Mouse (Mus musculus): Measurements from ENCODE around the gene Gm20532.

DNA sequence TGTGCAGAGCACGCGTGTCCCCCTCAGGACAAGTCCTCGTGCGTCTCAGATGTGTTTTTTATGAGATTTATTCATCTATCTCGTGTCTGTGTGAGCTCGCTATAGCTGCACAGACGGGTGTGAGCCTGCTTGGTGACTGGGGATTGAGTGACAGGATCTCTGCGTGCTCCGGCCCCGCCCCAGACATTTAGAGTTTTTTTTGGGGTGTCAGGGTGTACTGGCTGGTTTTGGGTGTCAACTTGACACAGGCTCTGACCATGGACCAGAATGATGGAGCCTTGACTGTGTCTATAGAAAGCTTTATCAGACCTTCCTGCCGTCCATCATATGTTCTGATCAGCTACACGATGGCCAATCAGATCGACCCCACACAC lies 76.1 kb downstream of the Gm20532 start:
- TF ChIP-seq CTCF (IDR thresholded peaks at IDR 0.05; ENCODE audit: extremely low read depth, insufficient read depth, insufficient read length, insufficient replicate concordance): no peak
- no peak for TF ChIP-seq POLR2A (IDR thresholded peaks at IDR 0.05; ENCODE audit: low read depth, low read length)
